Mouse (Mus musculus) neutrophil, adult 5-6 weeks (primary cell): ENCODE data around the gene Hnrnpab. TPM values are rescaled to one million over a fixed set of nuclear protein-coding genes. Genes with fewer than 3 reads are reported as not detected.
A peak's percentile ranks its signal among the peaks of the same experiment; 100 is the strongest.

Experiments used
- ATAC-seq: fragments of 151-379, 151-347 bp; 2 replicates; pipeline ENCODE4 v1.8.0; 2017; ENCODE audit warnings: mild to moderate bottlenecking, moderate TSS enrichment; ENCODE audit not compliant: insufficient number of reproducible peaks, poor library complexity, low FRiP score, severe bottlenecking; ENCODE audit errors: extremely low read depth
- total RNA-seq: library from RNA; stranded (forward); fragments of 200-1000 nt; gene quantifications from 2 replicates; pipeline ENCODE4 v1.2.3, GENCODE M21; 2017

The Hnrnpab gene
- 203 and 213 TPM in 2 replicates for total RNA-seq

GRCm38 (mm10) chr11:51606447-51607095, at the start of gene Hnrnpab:
TSS of gene Hnrnpab (minus strand) at chr11:51606847.
- peak; percentile 97 for ATAC-seq

- no peak for ATAC-seq
These were observed 48.2 kb upstream of the Hnrnpab start for GRCm38 (mm10) chr11:51654891-51655290.

DNA sequence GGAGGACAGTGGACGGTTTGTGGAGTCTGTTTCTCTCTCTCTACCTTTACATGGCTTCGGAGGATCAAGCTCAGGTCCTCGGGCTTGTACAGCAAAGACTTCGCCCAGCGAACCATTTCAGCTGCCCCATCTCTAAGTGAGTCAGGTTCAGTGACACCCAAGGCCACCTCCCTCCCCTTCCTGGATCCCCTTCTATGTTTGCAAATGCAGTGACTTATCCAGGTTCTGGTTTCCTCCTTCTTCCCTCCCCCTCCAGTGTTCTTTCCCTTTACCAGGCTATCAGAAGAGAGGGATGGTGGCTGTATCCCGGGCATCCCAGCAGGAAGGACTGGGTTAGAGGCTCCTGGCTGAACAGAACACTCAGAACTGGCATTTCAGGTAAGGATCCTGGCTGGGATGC, 47.1 kb upstream of the Hnrnpab start:
- ATAC-seq, result no peak

DNA sequence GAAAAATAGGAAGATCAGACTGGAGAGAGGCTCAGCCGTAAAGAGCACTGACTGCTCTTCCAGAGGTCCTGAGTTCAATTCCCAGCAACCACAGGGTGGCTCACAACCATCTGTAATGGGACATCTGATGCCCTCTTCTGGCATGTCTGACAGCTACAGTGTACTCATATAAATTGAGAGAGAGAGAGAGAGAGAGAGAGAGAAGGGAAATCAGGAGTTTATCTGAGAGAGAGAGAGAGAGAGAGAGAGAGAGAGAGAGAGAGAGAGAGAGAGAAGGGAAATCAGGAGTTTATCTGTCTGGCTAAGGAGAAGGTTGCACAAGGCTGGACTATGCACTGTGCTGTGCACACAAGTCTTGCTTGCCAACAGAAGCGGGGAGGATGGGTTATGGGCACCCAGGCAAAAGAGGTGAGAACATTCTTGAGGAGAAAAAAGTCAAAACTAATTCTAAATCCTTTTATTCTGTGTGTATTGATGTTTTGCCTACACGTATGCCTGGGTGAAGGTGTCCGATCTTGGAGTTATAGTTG, 46.3 kb upstream of the Hnrnpab start:
- no peak for ATAC-seq

DNA sequence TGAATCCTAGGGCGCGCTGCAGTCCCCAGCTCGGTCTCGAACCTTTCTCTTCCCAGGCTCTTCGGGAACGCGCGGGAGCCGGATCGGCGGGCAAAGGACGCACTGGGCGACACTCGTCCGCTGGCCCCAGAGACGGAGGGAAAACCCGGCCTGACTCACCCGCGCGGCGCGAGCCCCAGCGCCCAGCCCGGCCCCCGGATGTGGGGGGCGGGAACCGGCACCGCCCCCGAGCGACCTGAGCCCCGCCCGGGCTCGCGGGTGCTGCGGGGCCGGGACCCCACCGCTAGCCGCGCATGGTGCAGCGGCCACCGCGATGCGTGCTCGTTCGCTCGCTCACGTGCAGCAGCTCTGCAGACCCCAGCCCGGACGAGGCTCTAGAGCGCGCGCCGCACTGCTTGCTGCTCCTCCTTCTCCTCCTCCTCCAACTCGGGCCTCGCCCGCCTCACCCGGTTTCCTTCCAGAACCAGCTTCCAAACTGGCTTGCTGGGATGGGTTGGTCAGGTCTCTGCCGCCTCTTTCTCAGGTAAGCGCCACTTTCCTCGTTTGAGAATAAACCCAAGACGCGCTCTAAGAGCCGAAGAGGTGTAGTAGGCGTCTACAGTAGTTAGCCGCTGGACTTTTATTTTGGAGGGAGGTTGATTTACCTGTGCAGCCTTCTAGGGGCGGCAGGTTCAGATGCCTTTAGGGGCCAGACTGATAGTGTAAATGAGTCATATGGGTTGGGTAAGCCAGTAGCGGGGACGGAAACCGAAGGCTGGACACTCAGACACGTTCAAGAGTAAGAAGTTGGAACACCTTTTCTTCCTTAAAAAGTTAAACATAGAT, 44.3 kb upstream of the Hnrnpab start, which contains the start of the genes N4bp3 and D930048N14Rik:
N4bp3 (minus strand) TSS at position 152 of the 825 bp plus-strand sequence.
D930048N14Rik (plus strand) TSS at position 264 of the 825 bp plus-strand sequence.
- peak; percentile 18; the same call in 1 of the 2 replicates for ATAC-seq

GRCm38 (mm10) chr11:51650261-51650660, 43.6 kb upstream of the Hnrnpab start:
- ATAC-seq, result no peak

DNA sequence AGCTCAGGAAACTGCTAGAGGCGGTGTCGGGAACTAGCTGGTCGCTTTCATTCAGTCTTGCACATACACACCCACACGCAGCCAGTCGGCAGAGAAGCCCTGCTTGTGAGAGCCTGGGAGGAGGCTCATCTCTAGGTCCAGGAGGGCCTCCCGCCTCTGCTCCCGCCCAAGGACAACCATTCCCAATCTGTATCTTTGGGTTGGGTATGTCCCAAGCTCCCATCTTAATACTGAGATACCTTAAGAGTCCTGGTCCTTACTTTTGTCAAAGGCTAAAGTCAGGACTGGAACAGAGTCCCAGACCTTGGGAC, 43.2 kb upstream of the Hnrnpab start:
- no peak for ATAC-seq

DNA sequence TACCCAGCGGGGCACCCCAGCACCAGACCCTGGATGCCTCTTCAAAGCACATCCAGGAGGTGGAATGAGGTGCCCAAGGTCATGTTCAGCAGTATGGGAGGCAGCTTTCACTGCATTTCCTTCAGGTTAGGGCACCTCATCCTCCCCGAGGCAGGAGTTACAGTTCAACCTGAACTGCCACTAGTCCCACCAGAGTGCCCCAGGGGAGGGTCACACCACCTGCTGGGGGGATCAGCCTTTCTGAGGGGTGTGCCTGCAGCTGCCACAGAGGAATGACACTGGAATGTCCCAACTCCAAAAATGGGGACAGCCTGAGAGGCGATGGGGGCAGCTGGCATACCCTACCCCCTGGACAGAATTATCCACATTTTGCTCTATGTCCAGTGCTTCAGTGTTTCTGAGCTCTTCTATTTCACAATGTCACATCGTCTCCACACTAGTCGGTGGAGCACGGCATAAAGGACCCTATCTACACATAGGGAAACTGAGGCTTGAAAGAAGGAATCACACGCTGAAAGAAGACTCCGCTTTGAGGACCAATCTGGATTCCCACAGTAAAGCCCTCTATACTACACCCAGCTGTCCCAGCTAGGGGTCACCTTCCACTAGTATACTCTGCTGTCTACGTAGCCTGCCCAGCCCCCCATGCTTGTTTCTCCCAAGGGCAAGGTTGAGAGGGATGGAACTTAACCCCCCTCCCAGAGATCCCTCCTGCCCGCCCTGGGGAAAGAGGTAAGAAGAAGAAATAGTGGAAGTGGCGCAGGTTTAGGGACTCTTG, 42.7 kb upstream of the Hnrnpab start:
- no peak for ATAC-seq

GRCm38 (mm10) chr11:51648566-51648965, 41.9 kb upstream of the Hnrnpab start:
- ATAC-seq, result no peak

- no peak for ATAC-seq
These were observed 40.4 kb upstream of the Hnrnpab start for GRCm38 (mm10) chr11:51646751-51647667.

GRCm38 (mm10) chr11:51646245-51646644, 39.6 kb upstream of the Hnrnpab start:
- no peak for ATAC-seq

- no peak for ATAC-seq
These were observed 38.6 kb upstream of the Hnrnpab start for GRCm38 (mm10) chr11:51645293-51645692.

DNA sequence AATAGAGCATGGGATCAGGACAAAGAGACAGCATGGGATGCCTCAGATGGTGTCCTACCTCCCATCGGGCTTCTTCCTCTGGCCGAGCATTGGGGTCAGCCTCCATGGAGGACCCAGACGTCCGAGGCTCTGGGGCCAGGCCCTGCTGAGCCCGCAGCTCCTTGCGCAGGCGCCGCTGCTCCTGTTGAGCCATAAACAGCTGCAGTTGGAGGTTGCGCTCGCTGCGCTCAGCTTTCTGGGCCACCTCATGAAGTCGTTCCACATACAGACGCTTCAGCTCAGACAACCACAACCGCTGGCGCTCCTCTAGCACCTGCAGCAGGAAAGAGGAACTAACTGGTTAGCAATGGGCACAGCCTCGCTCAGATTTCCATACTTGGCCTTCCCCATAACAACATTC, 37.6 kb upstream of the Hnrnpab start:
- peak; percentile 87 for ATAC-seq

- ATAC-seq, result no peak
These were observed 37.1 kb upstream of the Hnrnpab start for GRCm38 (mm10) chr11:51643761-51644160.

DNA sequence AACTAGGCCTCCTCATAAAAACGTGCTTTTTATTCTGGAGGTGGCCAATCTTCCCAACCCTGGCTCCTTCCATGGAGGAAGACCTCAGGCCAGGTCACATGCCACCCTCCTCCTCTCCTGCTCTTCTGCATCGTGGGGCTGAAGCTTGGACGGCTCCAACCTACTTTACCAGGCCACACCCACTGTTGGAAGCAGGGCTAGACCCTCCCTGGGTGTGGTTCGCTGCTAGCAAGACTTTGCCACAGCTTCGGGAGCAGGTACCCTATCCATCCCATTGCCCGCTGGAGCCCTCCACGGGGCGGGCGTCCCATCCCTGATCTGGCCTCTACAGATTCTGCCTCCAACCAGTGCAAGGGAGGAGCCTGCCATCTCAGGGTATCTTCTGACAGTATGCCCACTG, 36.6 kb upstream of the Hnrnpab start:
- no peak for ATAC-seq

- ATAC-seq, result no peak
These were observed 34.1 kb upstream of the Hnrnpab start for GRCm38 (mm10) chr11:51640748-51641147.

GRCm38 (mm10) chr11:51638497-51638896, 31.9 kb upstream of the Hnrnpab start:
- no peak for ATAC-seq

DNA sequence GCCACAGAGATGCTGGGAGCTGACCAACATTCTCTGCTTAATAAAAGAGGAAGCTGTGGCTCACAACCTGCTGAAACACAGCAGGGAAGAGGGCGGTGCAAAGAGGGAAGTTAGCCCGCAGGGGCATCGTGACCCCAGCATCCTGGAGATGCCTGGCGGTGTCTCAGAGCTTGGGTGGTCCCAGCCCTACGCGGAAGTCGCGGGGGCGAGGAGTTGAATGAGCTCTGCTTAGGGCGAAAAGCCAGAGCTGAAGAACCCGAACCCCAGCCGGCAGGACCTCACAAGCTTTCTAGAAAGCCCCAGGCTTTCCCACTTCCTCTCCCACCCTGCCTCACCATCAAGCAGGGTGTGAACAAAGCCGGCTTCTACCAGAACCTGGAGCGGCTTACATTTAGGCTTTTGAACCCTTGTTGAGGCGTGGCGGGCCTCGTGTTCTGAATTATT, 31.3 kb upstream of the Hnrnpab start:
- ATAC-seq, result peak; percentile 75
